ENCODE assay signal across 25 mouse cellular contexts in genomic region chr12:111016807-111017206, GRCm38 (mm10). TPM values are rescaled to one million over a fixed set of nuclear protein-coding genes. Genes with fewer than 3 reads are reported as not detected.
DNase-seq lines count a peak whose midpoint lies in the region; ATAC-seq and TF ChIP-seq lines count a peak whose summit lies in the region.
"Had no signal": no experiment of that assay in that cellular context is flagged by ENCODE, and none has a peak within 500 bp of the region (broad histone marks: within the 10 kb centered on the region; RNA-seq: fewer than 3 reads in every experiment).

No protein-coding gene starts in this region.

- no peaks in the 10 kb centered on the region for H3K36me3 ChIP-seq in CH12.LX (replicated peaks in 1 of 2; ENCODE audit: control insufficient read depth in 1 of 2, insufficient read depth in 1 of 2, low read length in 1 of 2)
- H3K36me3 ChIP-seq in hindbrain, embryonic 10.5 days = no peaks in the 10 kb centered on the region
- no peaks in the 10 kb centered on the region for H3K36me3 ChIP-seq in intestine, embryonic 16.5 days (ENCODE audit: control insufficient read depth, insufficient read depth, low read length)
- H3K36me3 ChIP-seq: embryonic facial prominence, embryonic 15.5 days; forebrain, embryonic 10.5 days; heart, embryonic 13.5 days; hindbrain, embryonic 12.5 days had no signal

- no peak overlapping the region for H3K4me3 ChIP-seq in CH12.LX (replicated peaks in 1 of 3; ENCODE audit: low read depth in 2 of 3, low read length in 2 of 3, poor library complexity in 1 of 3)
- no peak overlapping the region for H3K4me3 ChIP-seq in hindbrain, embryonic 10.5 days
- H3K4me3 ChIP-seq in intestine, embryonic 16.5 days (ENCODE audit: low read length) = no peak overlapping the region
- H3K4me3 ChIP-seq: embryonic facial prominence, embryonic 15.5 days; erythroblast, embryonic 14.5 days; forebrain, embryonic 10.5 days; gastrocnemius, adult 2 months; heart, embryonic 13.5 days; hindbrain, embryonic 12.5 days had no signal

- H3K27ac ChIP-seq in CH12.LX (ENCODE audit: insufficient read depth, low read depth) = no peak overlapping the region
- H3K27ac ChIP-seq in hindbrain, embryonic 10.5 days = no peak overlapping the region
- no peak overlapping the region for H3K27ac ChIP-seq in intestine, embryonic 16.5 days (ENCODE audit: low read length)
- H3K27ac ChIP-seq: embryonic facial prominence, embryonic 15.5 days; forebrain, embryonic 10.5 days; gastrocnemius, adult 2 months; heart, embryonic 13.5 days; hindbrain, embryonic 12.5 days had no signal

- dilution Hi-C loops in CH12.LX (cut with MboI; ENCODE audit: extremely low pct_ligation_motif_present, extremely low pct_unique_long_range_greater_than_20kb, low sequenced_read_pairs) = no loop called here

- H3K27me3 ChIP-seq in CH12.LX (replicated peaks) = no peaks in the 10 kb centered on the region
- H3K27me3 ChIP-seq in hindbrain, embryonic 10.5 days (ENCODE audit: insufficient read depth, poor library complexity, severe bottlenecking) = no peaks in the 10 kb centered on the region
- H3K27me3 ChIP-seq in intestine, embryonic 16.5 days (replicated peaks; ENCODE audit: control insufficient read depth, insufficient read depth, low read length) = no peaks in the 10 kb centered on the region
- H3K27me3 ChIP-seq: embryonic facial prominence, embryonic 15.5 days; heart, embryonic 13.5 days; hindbrain, embryonic 12.5 days had no signal

- peaks cover 11% of the 10 kb centered on the region for H3K9me3 ChIP-seq in CH12.LX (replicated peaks; ENCODE audit: low read length)
- H3K9me3 ChIP-seq in hindbrain, embryonic 10.5 days = peaks cover 3% of the 10 kb centered on the region; the same call in 1 of the 2 replicates
- H3K9me3 ChIP-seq in intestine, embryonic 16.5 days (ENCODE audit: control insufficient read depth, low read length) = no peaks in the 10 kb centered on the region
- H3K9me3 ChIP-seq: embryonic facial prominence, embryonic 15.5 days; forebrain, embryonic 10.5 days; hindbrain, embryonic 12.5 days had no signal

- peaks cover under 1 to 4% of the 10 kb centered on the region in 2 experiments; a peak in 1 of 4 replicates for H3K4me1 ChIP-seq in CH12.LX (ENCODE audit: control insufficient read depth in 1 of 2, insufficient read depth in 2 of 2)
- H3K4me1 ChIP-seq in hindbrain, embryonic 10.5 days (replicated peaks) = no peaks in the 10 kb centered on the region
- H3K4me1 ChIP-seq in intestine, embryonic 16.5 days (ENCODE audit: control insufficient read depth, insufficient read depth, low read length) = peaks cover under 1% of the 10 kb centered on the region; the same call in 1 of the 2 replicates

- no peak overlapping the region for H3K9ac ChIP-seq in CH12.LX (ENCODE audit: insufficient read depth, low read depth)
- H3K9ac ChIP-seq in intestine, embryonic 16.5 days (ENCODE audit: low read depth, low read length) = no peak overlapping the region
- H3K9ac ChIP-seq: embryonic facial prominence, embryonic 15.5 days; heart, embryonic 13.5 days; hindbrain, embryonic 12.5 days had no signal

- DNase-seq in adrenal gland, adult 2 months = peak; percentile 49
- DNase-seq in adrenal gland, postnatal 4 days (ENCODE audit: low spot score in 2 of 2) = no peak
- no peak for DNase-seq in CH12.LX (ENCODE audit: extremely low read depth)
- DNase-seq in spleen, postnatal 14 days (ENCODE audit: low spot score in 2 of 2) = no peak
- DNase-seq in hindbrain, embryonic 10.5 days (ENCODE audit: low spot score) = no peak
- DNase-seq: adrenal gland, postnatal 25 days; B cell, adult 2 months; cerebellum, adult 18-20 months; cerebellum, adult 9-11 months; cerebellum, postnatal 36 days; gastrocnemius, adult 2 months; gastrocnemius, postnatal 25 days; heart, postnatal 36 days; kidney, adult 11 months had no signal

- TF ChIP-seq CTCF in CH12.LX (conservative IDR thresholded peaks at IDR 0.05 in 1 of 2, IDR thresholded peaks at IDR 0.05 in 1 of 2; ENCODE audit: low read depth in 2 of 2, low read length in 2 of 2) = no peak

- H3K4me2 ChIP-seq in CH12.LX (ENCODE audit: insufficient read depth, low read depth, poor library complexity, severe bottlenecking) = no peak overlapping the region
- H3K4me2 ChIP-seq in intestine, embryonic 16.5 days (ENCODE audit: low read depth, low read length) = no peak overlapping the region
- H3K4me2 ChIP-seq: embryonic facial prominence, embryonic 15.5 days; heart, embryonic 13.5 days; hindbrain, embryonic 12.5 days had no signal

- in situ Hi-C loops in CH12.LX (cut with MboI; ENCODE audit: low pct_ligation_motif_present, low pct_unique_long_range_greater_than_20kb, low sequenced_read_pairs) = no loop called here

- no peak for TF ChIP-seq POLR2A in CH12.LX (IDR thresholded peaks at IDR 0.05; ENCODE audit: low read depth, low read length)

- no peak for TF ChIP-seq RAD21 in CH12.LX (IDR thresholded peaks at IDR 0.05; ENCODE audit: low read depth, low read length)

- WGBS in hindbrain, embryonic 10.5 days = 85% methylated on average over 3 of the region's 3 CpGs
- WGBS in intestine, embryonic 16.5 days = 85% methylated on average over 3 of the region's 3 CpGs

- no peak for TF ChIP-seq EP300 in CH12.LX (IDR thresholded peaks at IDR 0.05; ENCODE audit: low read length)

- ATAC-seq in granulocyte monocyte progenitor cell, adult 5-6 weeks (replicated peaks; ENCODE audit: poor library complexity, severe bottlenecking) = peak; percentile 72
- ATAC-seq in intestine, embryonic 16.5 days = no peak
- ATAC-seq: CD4-positive, CD25-positive, alpha-beta regulatory T cell, adult 4 months; forebrain, embryonic 14.5 days; hindbrain, embryonic 16.5 days; inflammation-experienced regulatory T-cells, adult 6 months had no signal

- no peaks in the 10 kb centered on the region for H3K79me2 ChIP-seq in CH12.LX (replicated peaks; ENCODE audit: control insufficient read depth, extremely low read depth, insufficient read depth, poor library complexity, severe bottlenecking)

TF ChIP-seq in CH12.LX, 34 proteins besides CTCF, POLR2A, EP300 and RAD21:
- no peak for TF ChIP-seq SMC3 (IDR thresholded peaks at IDR 0.05; ENCODE audit: low read depth, low read length)
- TF ChIP-seq SIN3A (IDR thresholded peaks at IDR 0.05; ENCODE audit: low read length) = no peak
- TF ChIP-seq ZNF384 (IDR thresholded peaks at IDR 0.05; ENCODE audit: low read depth, low read length) = peak; percentile 82
- TF ChIP-seq ZKSCAN1 (IDR thresholded peaks at IDR 0.05; ENCODE audit: borderline replicate concordance, low read depth, low read length) = no peak

RNA-seq across cellular contexts. Expression of gene Rcor1, which starts 22.3 kb away (rescaled TPM):
- total RNA-seq in adrenal gland, adult 2 months (2021) = 10 to 100 TPM; 35.7 to 63.8 TPM
- polyA plus RNA-seq in adrenal gland, adult 2 months (2012; rRNA removed) = 5.3 and 8.0 TPM in 2 replicates
- total RNA-seq in adrenal gland, postnatal 4 days (2021) = 10 to 100 TPM; 47.5 to 49.4 TPM
- total RNA-seq in CH12.LX (2012; rRNA removed) (6.1 and 6.5 TPM in 2 replicates), CH12.LX (2014; rRNA removed) (8.3 and 8.5 TPM in 2 replicates)
- polyA plus RNA-seq in CH12.LX (2012; ENCODE audit: insufficient read length, low read depth) = 15.0 and 16.1 TPM in 2 replicates
- 36.3 and 44.3 TPM in 2 replicates for total RNA-seq in granulocyte monocyte progenitor cell, adult 5-6 weeks (2014; fragmentation: Nextera tagmentation)
- total RNA-seq in granulocyte monocyte progenitor cell, adult 5-6 weeks (2017) = 29.1 and 31.7 TPM in 2 replicates
- 5.0 and 6.6 TPM in 2 replicates for polyA plus RNA-seq in hindbrain, embryonic 10.5 days (2016; fragmentation: Nextera tagmentation; extraction: Ambion mirVana)
- 6.9 and 7.9 TPM in 2 replicates for polyA plus RNA-seq in intestine, embryonic 16.5 days (2015; fragmentation: Nextera tagmentation; extraction: Ambion mirVana)

RNA-seq across cellular contexts. Expression of gene Ankrd9, which starts 38.0 kb away (rescaled TPM):
- total RNA-seq in adrenal gland, adult 2 months (2021) = 10 to 100 TPM; 30.4 to 42.7 TPM
- polyA plus RNA-seq in adrenal gland, adult 2 months (2012; rRNA removed) = 90.6 and 110 TPM in 2 replicates
- 1 to 10 TPM; 9.1 to 9.7 TPM for total RNA-seq in adrenal gland, postnatal 4 days (2021)
- total RNA-seq in CH12.LX (2012; rRNA removed) (4.7 and 5.2 TPM in 2 replicates), CH12.LX (2014; rRNA removed) (2.1 and 2.5 TPM in 2 replicates)
- 1.5 and 2.4 TPM in 2 replicates for polyA plus RNA-seq in CH12.LX (2012; ENCODE audit: insufficient read length, low read depth)
- total RNA-seq in granulocyte monocyte progenitor cell, adult 5-6 weeks (2014; fragmentation: Nextera tagmentation) = 0.17 and 2.4 TPM in 2 replicates
- 1.7 and 7.3 TPM in 2 replicates for total RNA-seq in granulocyte monocyte progenitor cell, adult 5-6 weeks (2017)
- polyA plus RNA-seq in hindbrain, embryonic 10.5 days (2016; fragmentation: Nextera tagmentation; extraction: Ambion mirVana) = 16.2 and 16.6 TPM in 2 replicates
- 32.2 and 33.6 TPM in 2 replicates for polyA plus RNA-seq in intestine, embryonic 16.5 days (2015; fragmentation: Nextera tagmentation; extraction: Ambion mirVana)
